Mouse (Mus musculus) G1E (cell line): ENCODE measurements around the gene Zfp740.

Experiments used
- CTCF ChIP-seq: IDR thresholded peaks from 2 replicates; pipeline ENCODE4 v1.5.1; 2012; ENCODE audit warnings: low read depth, low read length, inconsistent platforms, mixed read lengths
- GATA1 ChIP-seq: IDR thresholded peaks from 2 replicates; pipeline ENCODE4 v1.6.1; 2012; ENCODE audit warnings: borderline replicate concordance, low read length, inconsistent platforms, mixed read lengths

- TF ChIP-seq GATA1 (no peak), CTCF (no peak)
These were observed 10.7 kb upstream of the Zfp740 start for GRCm38 (mm10) chr15:102192271-102192812.
